Mouse (Mus musculus) cortical plate, adult 2 months (tissue): ENCODE measurements around the gene Zfp799. TPM values are rescaled to one million over a fixed set of nuclear protein-coding genes. Genes with fewer than 3 reads are reported as not detected.

Source experiments
- H3K27ac ChIP-seq: fragments of 200-500 bp; 2 replicates; pipeline ENCODE4 v1.5.1; 2012; ENCODE audit warnings: low read length, control low read depth, inconsistent platforms; ENCODE audit not compliant: insufficient read depth
- H3K4me1 ChIP-seq: fragments of 200-500 bp; 2 replicates; pipeline ENCODE4 v1.6.1; 2011; ENCODE audit warnings: low read length; ENCODE audit not compliant: control insufficient read depth, insufficient read depth
- H3K4me3 ChIP-seq: fragments of 200-500 bp; 2 replicates; pipeline ENCODE4 v1.5.1; 2011; ENCODE audit warnings: mild to moderate bottlenecking, low read length, control low read depth; ENCODE audit not compliant: insufficient read depth
- CTCF ChIP-seq: fragments of 200-500 bp; IDR thresholded peaks from 2 replicates; pipeline ENCODE4 v1.5.1; 2011; ENCODE audit warnings: mild to moderate bottlenecking, control low read depth, low read length; ENCODE audit not compliant: insufficient read depth; ENCODE audit errors: extremely low read depth
- POLR2A ChIP-seq: fragments of 200-500 bp; IDR thresholded peaks from 2 replicates; pipeline ENCODE4 v1.6.1; 2011; ENCODE audit warnings: mild to moderate bottlenecking, low read length, control low read depth; ENCODE audit not compliant: insufficient read depth; ENCODE audit errors: extremely low read depth
- polyA plus RNA-seq: library from polyadenylated mRNA; depleted of rRNA; stranded (reverse); fragments of >200 nt; gene quantifications from 2 replicates; pipeline ENCODE4 v1.2.3, GENCODE M21; 2012; rRNA removed

The Zfp799 gene
- polyA plus RNA-seq, 1 experiment = 14.7 TPM

DNA sequence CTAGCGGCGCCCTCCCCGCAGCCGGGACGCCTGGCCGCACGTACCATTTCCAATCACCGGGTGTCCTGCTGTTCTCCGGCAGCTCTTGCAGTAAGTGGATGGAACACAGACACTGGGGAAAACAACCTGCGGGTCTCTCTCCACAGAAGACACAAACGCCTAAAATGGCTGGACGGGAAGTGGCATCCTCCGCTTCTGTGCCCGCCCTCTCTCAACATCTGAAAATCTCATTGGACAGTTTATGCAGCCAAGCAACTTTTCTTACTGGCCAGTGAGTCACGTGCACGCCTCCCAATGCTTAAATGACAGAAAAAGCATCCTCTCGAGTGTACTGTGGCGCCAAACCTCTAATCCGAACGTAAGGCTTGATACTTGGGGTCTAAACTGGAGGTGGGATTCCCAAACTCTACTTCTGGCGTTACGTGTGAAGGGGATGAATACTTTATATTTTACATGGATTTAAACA is 41.9 kb downstream of the Zfp799 start, which contains the start of gene Zfp871:
TSS of gene Zfp871 (minus strand) at position 194 of the 466 bp plus-strand sequence.
- peak; percentile 95 for TF ChIP-seq POLR2A
- no peak for TF ChIP-seq CTCF
- peak within 1 kb of the TSS; percentile 62 for H3K4me3 ChIP-seq
- peaks cover 8% of the 10 kb centered on the region for H3K4me1 ChIP-seq
- peak within 1 kb of the TSS; percentile 76 for H3K27ac ChIP-seq

DNA sequence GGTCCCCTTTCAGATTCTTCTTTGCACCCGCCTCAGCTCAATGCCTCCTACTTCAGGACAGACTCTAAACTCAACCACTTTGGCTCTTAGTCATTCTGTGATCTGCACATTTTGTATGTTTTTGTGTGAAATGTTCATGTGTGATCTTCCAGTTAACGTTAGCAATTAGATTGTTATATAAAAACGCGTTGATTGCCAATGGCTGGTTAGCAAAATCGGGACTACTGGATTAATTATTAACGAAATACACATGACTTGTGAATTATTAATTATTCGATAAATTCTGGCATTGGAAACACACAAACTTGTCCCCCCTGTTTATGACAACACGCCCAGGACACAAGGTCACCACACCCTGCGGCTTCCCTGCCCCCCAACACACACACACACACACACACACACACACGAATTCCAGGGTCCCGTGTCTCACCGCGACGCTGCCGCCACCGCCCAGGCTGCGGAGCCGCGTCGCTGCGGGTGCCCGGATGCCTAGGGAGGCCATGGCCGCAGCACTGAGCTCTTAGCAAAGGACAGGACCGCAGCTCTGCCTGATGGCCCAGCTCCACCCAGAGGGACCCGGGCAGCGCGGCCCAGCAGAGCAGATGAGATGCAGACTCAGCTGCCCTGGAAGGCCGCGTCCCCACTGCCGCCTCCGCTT is 42.5 kb downstream of the Zfp799 start:
- H3K4me1 ChIP-seq = peaks cover 8% of the 10 kb centered on the region
- peak overlapping the region; percentile 62 for H3K4me3 ChIP-seq
- H3K27ac ChIP-seq = peak overlapping the region; percentile 76
- no peak for TF ChIP-seq POLR2A
- no peak for TF ChIP-seq CTCF

DNA sequence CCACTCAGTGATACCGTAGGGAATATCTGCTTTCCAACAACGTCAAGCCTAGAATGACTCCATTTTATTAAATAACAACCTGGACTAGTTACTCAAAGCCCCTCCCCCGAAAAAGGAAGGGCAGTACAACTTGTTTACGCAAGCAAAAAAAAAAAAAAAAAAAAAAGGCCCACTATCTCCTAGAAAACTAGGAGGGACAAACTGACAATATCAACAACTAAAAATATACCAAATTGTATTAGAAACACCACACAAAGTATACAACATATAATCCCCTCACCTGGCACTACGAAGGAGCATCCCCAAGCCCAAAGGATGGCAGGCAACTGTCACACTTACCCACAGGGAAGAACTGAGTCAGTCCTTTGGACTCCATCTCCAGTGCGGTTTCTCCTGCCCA is 43.1 kb downstream of the Zfp799 start:
- Histone ChIP-seq H3K4me1 (peaks cover 8% of the 10 kb centered on the region), H3K4me3 (peak overlapping the region; percentile 62), H3K27ac (no peak overlapping the region)
- TF ChIP-seq POLR2A (no peak), CTCF (no peak)

DNA sequence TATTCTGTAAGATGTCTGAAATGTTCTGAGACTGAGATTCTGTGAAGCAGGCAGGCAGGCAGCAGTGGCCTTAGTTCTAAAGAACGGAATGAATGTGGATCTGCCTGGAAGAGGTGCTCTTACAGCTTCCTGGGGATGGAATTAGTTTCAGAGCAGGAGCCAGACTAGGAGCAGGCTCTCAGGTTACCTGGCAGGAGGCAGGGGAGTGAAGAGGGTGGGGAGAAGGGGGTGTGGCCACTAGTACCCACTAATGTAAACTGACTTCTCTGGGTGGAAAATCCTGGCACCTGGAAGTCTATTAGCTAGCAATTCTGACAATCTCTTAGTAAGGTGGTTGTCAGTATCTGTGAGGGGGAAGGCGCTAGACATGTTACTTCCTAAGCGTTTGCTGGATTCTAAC is 44.4 kb downstream of the Zfp799 start:
- H3K4me1 ChIP-seq = peaks cover 8% of the 10 kb centered on the region
- TF ChIP-seq POLR2A = no peak
- H3K27ac ChIP-seq = no peak overlapping the region
- H3K4me3 ChIP-seq = no peak overlapping the region

DNA sequence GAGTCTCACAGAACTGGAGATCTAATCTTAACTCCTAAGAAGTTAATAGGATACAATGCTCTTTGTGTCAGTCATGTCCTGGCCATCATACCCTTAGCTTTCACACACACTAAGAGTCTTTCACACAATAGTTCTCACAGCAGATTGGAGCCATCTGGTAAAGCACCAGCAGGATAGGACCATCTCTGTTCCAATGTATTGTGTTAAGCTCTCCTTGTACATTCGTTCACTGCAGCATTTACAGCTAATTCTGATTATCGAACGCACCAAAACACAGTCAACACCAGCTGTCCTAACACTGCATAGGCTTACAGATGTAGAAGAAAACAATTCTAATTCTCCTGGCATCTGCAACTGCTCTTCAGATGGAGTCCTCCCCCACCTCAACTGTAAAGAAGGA is 52.5 kb downstream of the Zfp799 start:
- peaks cover 6% of the 10 kb centered on the region for H3K4me1 ChIP-seq
- no peak overlapping the region for H3K4me3 ChIP-seq
- TF ChIP-seq CTCF (no peak), POLR2A (no peak)
- no peak overlapping the region for H3K27ac ChIP-seq

DNA sequence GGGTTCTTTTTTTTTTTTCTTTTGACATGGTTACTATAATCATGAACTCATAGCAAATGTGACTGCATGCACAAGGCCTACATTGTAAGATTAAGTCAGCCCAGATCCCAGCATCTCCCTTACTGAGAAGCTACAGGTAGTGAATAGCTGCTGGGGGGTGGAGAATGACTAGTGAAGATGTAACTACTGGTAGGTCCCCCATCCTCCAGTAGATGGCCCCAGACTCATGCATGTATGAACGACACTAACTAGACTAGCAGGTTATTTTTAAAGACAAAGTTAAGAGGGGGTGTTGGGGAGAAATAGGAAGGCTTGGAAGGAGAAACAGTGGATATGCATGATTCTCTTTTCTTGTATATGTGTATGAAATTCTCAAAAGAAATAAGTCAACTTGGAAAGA is 58.8 kb downstream of the Zfp799 start:
- Histone ChIP-seq H3K4me1 (peaks cover 2% of the 10 kb centered on the region; the same call in 1 of the 2 replicates), H3K27ac (no peak overlapping the region), H3K4me3 (no peak overlapping the region)
- TF ChIP-seq CTCF (peak; percentile 26; the same call in 1 of the 2 replicates), POLR2A (no peak)

DNA sequence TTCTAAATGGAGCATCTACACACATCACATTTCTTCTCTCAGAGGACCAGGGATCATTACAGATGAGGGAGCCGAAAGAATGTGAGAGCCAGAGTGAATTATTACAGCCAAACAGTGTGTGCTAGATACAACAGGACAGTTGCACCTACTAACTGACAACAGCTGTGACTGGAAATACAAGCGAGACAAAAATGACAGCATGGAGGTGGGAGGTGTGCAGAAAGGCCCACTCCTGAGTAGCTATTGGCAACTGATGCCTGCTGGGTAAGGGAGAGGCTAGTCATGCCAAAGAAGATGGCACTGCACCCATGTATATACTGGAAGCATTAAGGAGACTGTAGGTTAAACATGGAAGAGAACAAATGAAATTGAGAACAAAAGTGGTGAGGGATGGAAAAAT is 63.6 kb downstream of the Zfp799 start:
- H3K27ac ChIP-seq = no peak overlapping the region
- no peak overlapping the region for H3K4me3 ChIP-seq
- peaks cover 2% of the 10 kb centered on the region; the same call in 1 of the 2 replicates for H3K4me1 ChIP-seq
- TF ChIP-seq POLR2A (no peak), CTCF (no peak)

Other genes starting within 250 kb of the Zfp799 start
- not detected in 2 replicates for gene Cyp4f37, start 209.0 kb downstream of the Zfp799 start, polyA plus RNA-seq
- gene Cyp4f40, start 171.4 kb downstream of the Zfp799 start, polyA plus RNA-seq = not detected in 2 replicates
- 29.2 and 29.5 TPM in 2 replicates for gene Cyp4f15, start 144.6 kb downstream of the Zfp799 start, polyA plus RNA-seq
- 26.3 and 27.4 TPM in 2 replicates for gene Zfp871, start 42.0 kb downstream of the Zfp799 start, polyA plus RNA-seq
- 6.4 and 7.9 TPM in 2 replicates for gene Zfp811, start 20.3 kb downstream of the Zfp799 start, polyA plus RNA-seq
- gene Zfp870, start 61.4 kb upstream of the Zfp799 start, polyA plus RNA-seq = 5.2 and 5.5 TPM in 2 replicates
- gene Cyp4f14, start 87.1 kb upstream of the Zfp799 start, polyA plus RNA-seq = 17.0 and 18.6 TPM in 2 replicates
- 32.8 and 37.6 TPM in 2 replicates for gene Cyp4f13, start 117.1 kb upstream of the Zfp799 start, polyA plus RNA-seq
- gene Zfp472, start 135.6 kb upstream of the Zfp799 start, polyA plus RNA-seq = 3.1 and 3.2 TPM in 2 replicates
- 10.6 and 11.4 TPM in 2 replicates for gene Zfp952, start 162.9 kb upstream of the Zfp799 start, polyA plus RNA-seq
- 9.7 and 10.1 TPM in 2 replicates for gene Zfp763, start 203.1 kb upstream of the Zfp799 start, polyA plus RNA-seq
- gene 4921501E09Rik, start 237.8 kb upstream of the Zfp799 start, polyA plus RNA-seq = 0.08 TPM in 1 of 2 replicates, not detected in the other